Mouse (Mus musculus) liver, embryonic 12.5 days (tissue): Measurements from ENCODE around the gene Sypl. TPM values are rescaled to one million over a fixed set of nuclear protein-coding genes. Genes with fewer than 3 reads are reported as not detected.

ENCODE experiments used
- ATAC-seq: fragments of 200-750 bp; cut with Nextera tagmentation; 2 replicates; pipeline ENCODE4 v1.8.0; 2017; ENCODE audit warnings: moderate number of reproducible peaks, mild to moderate bottlenecking, moderate library complexity
- H3K27ac ChIP-seq: fragments of 300-500 bp; sonication (generic); 2 replicates; pipeline ENCODE4 v1.5.1; 2016; ENCODE audit warnings: mild to moderate bottlenecking
- H3K27me3 ChIP-seq: fragments of 300-500 bp; sonication (generic); replicated peaks from 2 replicates; pipeline ENCODE4 v1.6.1; 2016; ENCODE audit warnings: mild to moderate bottlenecking, moderate library complexity
- H3K36me3 ChIP-seq: fragments of 300-500 bp; sonication (generic); 2 replicates; pipeline ENCODE4 v1.6.1; 2016; ENCODE audit warnings: mild to moderate bottlenecking, moderate library complexity
- H3K4me1 ChIP-seq: fragments of 300-500 bp; sonication (generic); 2 replicates; pipeline ENCODE4 v1.6.1; 2016
- H3K4me2 ChIP-seq: fragments of 300-500 bp; sonication (generic); 2 replicates; pipeline ENCODE4 v1.6.1; 2016; ENCODE audit warnings: mild to moderate bottlenecking, moderate library complexity
- H3K4me3 ChIP-seq: fragments of 300-500 bp; sonication (generic); 2 replicates; pipeline ENCODE4 v1.5.1; 2016; ENCODE audit warnings: mild to moderate bottlenecking, moderate library complexity
- H3K9ac ChIP-seq: fragments of 300-500 bp; sonication (generic); 2 replicates; pipeline ENCODE4 v1.6.1; 2016; ENCODE audit warnings: mild to moderate bottlenecking, moderate library complexity
- H3K9me3 ChIP-seq: fragments of 300-500 bp; sonication (generic); replicated peaks from 2 replicates; pipeline ENCODE4 v1.6.1; 2016; ENCODE audit warnings: mild to moderate bottlenecking, moderate library complexity
- WGBS: fragments of 180-500 bp; shearing (Covaris S2); methylation state at CpG from one replicate; pipeline ENCODE4 v1.1.7; 2016; ENCODE audit not compliant: insufficient replicate concordance; 5-methylcytosine and 5-hydroxymethylcytosine counted together
- polyA plus RNA-seq: library from polyadenylated mRNA; unstranded; fragments of >200 nt; fragmentation: Nextera tagmentation; extraction: Ambion mirVana; gene quantifications from 2 replicates; pipeline ENCODE4 v1.2.1, GENCODE M21; 2016

Gene Sypl
- polyA plus RNA-seq, 1 experiment from 2014 or later: 51.2 TPM

GRCm38 (mm10) chr12:33028109-33028691 is 74.5 kb downstream of the Sypl start:
- H3K36me3 ChIP-seq: no peaks in the 10 kb centered on the region
- H3K4me2 ChIP-seq: no peak overlapping the region
- ATAC-seq: no peak
- no peaks in the 10 kb centered on the region for H3K4me1 ChIP-seq
- no peaks in the 10 kb centered on the region for H3K9me3 ChIP-seq
- 43% methylated on average over 10 of the region's 10 CpGs for WGBS
- peaks cover 16% of the 10 kb centered on the region for H3K27me3 ChIP-seq
- no peak overlapping the region for H3K4me3 ChIP-seq
- no peak overlapping the region for H3K27ac ChIP-seq
- H3K9ac ChIP-seq: no peak overlapping the region

- 47% methylated on average over 13 of the region's 13 CpGs for WGBS
- ATAC-seq: no peak
- no peak overlapping the region for H3K4me3 ChIP-seq
These were observed 75.0 kb downstream of the Sypl start for GRCm38 (mm10) chr12:33028708-33029107.

More at GRCm38 (mm10) chr12:33028708-33029107, 75.0 kb downstream of the Sypl start:
- Histone ChIP-seq H3K36me3 (no peaks in the 10 kb centered on the region), H3K9me3 (no peaks in the 10 kb centered on the region), H3K27me3 (peaks cover 16% of the 10 kb centered on the region), H3K9ac (no peak overlapping the region), H3K4me2 (no peak overlapping the region), H3K27ac (no peak overlapping the region), H3K4me1 (no peaks in the 10 kb centered on the region)

Other genes with a start within 250 kb of the Sypl start
- 14.8 and 15.1 TPM in 2 replicates for gene Nampt, start 134.3 kb upstream of the Sypl start, polyA plus RNA-seq
- not detected in 2 replicates for gene Cdhr3, start 139.0 kb downstream of the Sypl start, polyA plus RNA-seq
- 16.9 and 17.1 TPM in 2 replicates for gene Atxn7l1, start 193.8 kb downstream of the Sypl start, polyA plus RNA-seq